Mouse (Mus musculus): ENCODE measurements at regions not wholly inside any gene's neighbourhood (a gene's known extent, or its start where the extent isn't known, plus 50 kb on each side); places are given as distances from the start of the nearest gene placed in this dataset.
A peak's percentile ranks its signal among the peaks of the same experiment; 100 is the strongest.

GRCm38 (mm10) chr19:21053597-21054544, 99.9 kb upstream of the Tmc1 start:
- Histone ChIP-seq H3K4me3 (replicated peaks; ENCODE audit: control insufficient read depth, low read depth, low read length) (no peak overlapping the region), H3K4me1 (ENCODE audit: control insufficient read depth, insufficient read depth, low read length) (no peaks in the 10 kb centered on the region; the same call in 1 of the 2 replicates), H3K27ac (ENCODE audit: control insufficient read depth, insufficient read depth, low read depth, low read length, poor library complexity) (no peak overlapping the region)
- WGBS = 64% methylated on average over 11 of the region's 11 CpGs
- TF ChIP-seq POLR2A (IDR thresholded peaks at IDR 0.05; ENCODE audit: borderline replicate concordance, control insufficient read depth, low read depth, low read length) = no peak

- Histone ChIP-seq H3K4me1 (ENCODE audit: control insufficient read depth, insufficient read depth, low read length) (no peaks in the 10 kb centered on the region; the same call in 1 of the 2 replicates), H3K27ac (ENCODE audit: control insufficient read depth, insufficient read depth, low read depth, low read length, poor library complexity) (no peak overlapping the region), H3K4me3 (replicated peaks; ENCODE audit: control insufficient read depth, low read depth, low read length) (no peak overlapping the region)
- WGBS = 83% methylated on average over 3 of the region's 3 CpGs
- TF ChIP-seq CTCF (IDR thresholded peaks at IDR 0.05; ENCODE audit: control insufficient read depth, insufficient read depth, low read length) (no peak), POLR2A (IDR thresholded peaks at IDR 0.05; ENCODE audit: borderline replicate concordance, control insufficient read depth, low read depth, low read length) (no peak)
Measured at GRCm38 (mm10) chr19:21052771-21053170, 98.8 kb upstream of the Tmc1 start.

GRCm38 (mm10) chr19:21051872-21052271, 97.9 kb upstream of the Tmc1 start:
- TF ChIP-seq POLR2A (IDR thresholded peaks at IDR 0.05; ENCODE audit: borderline replicate concordance, control insufficient read depth, low read depth, low read length) (no peak), CTCF (IDR thresholded peaks at IDR 0.05; ENCODE audit: control insufficient read depth, insufficient read depth, low read length) (no peak)
- no peak overlapping the region for H3K4me3 ChIP-seq (replicated peaks; ENCODE audit: control insufficient read depth, low read depth, low read length)
- WGBS = 32% methylated on average over 4 of the region's 4 CpGs
- no peaks in the 10 kb centered on the region; the same call in 1 of the 2 replicates for H3K4me1 ChIP-seq (ENCODE audit: control insufficient read depth, insufficient read depth, low read length)
- H3K27ac ChIP-seq (ENCODE audit: control insufficient read depth, insufficient read depth, low read depth, low read length, poor library complexity) = no peak overlapping the region

- 17% methylated on average over 9 of the region's 9 CpGs for WGBS
- TF ChIP-seq POLR2A (IDR thresholded peaks at IDR 0.05; ENCODE audit: borderline replicate concordance, control insufficient read depth, low read depth, low read length) (no peak), CTCF (IDR thresholded peaks at IDR 0.05; ENCODE audit: control insufficient read depth, insufficient read depth, low read length) (no peak)
- no peaks in the 10 kb centered on the region; the same call in 1 of the 2 replicates for H3K4me1 ChIP-seq (ENCODE audit: control insufficient read depth, insufficient read depth, low read length)
- no peak overlapping the region for H3K4me3 ChIP-seq (replicated peaks; ENCODE audit: control insufficient read depth, low read depth, low read length)
- H3K27ac ChIP-seq (ENCODE audit: control insufficient read depth, insufficient read depth, low read depth, low read length, poor library complexity) = peak overlapping the region; percentile 11
Measured at GRCm38 (mm10) chr19:21050994-21051721, 97.2 kb upstream of the Tmc1 start.

GRCm38 (mm10) chr19:21049301-21049700, 95.3 kb upstream of the Tmc1 start:
- no peak for TF ChIP-seq CTCF (IDR thresholded peaks at IDR 0.05; ENCODE audit: control insufficient read depth, insufficient read depth, low read length)
- no peak for TF ChIP-seq POLR2A (IDR thresholded peaks at IDR 0.05; ENCODE audit: borderline replicate concordance, control insufficient read depth, low read depth, low read length)
- Histone ChIP-seq H3K4me1 (ENCODE audit: control insufficient read depth, insufficient read depth, low read length) (no peaks in the 10 kb centered on the region; the same call in 1 of the 2 replicates), H3K27ac (ENCODE audit: control insufficient read depth, insufficient read depth, low read depth, low read length, poor library complexity) (no peak overlapping the region), H3K4me3 (replicated peaks; ENCODE audit: control insufficient read depth, low read depth, low read length) (no peak overlapping the region)

GRCm38 (mm10) chr19:21045565-21045964, 91.6 kb upstream of the Tmc1 start:
- TF ChIP-seq CTCF (IDR thresholded peaks at IDR 0.05; ENCODE audit: control insufficient read depth, insufficient read depth, low read length) (no peak), POLR2A (IDR thresholded peaks at IDR 0.05; ENCODE audit: borderline replicate concordance, control insufficient read depth, low read depth, low read length) (no peak)
- H3K4me1 ChIP-seq (ENCODE audit: control insufficient read depth, insufficient read depth, low read length) = no peaks in the 10 kb centered on the region
- no peak overlapping the region for H3K4me3 ChIP-seq (replicated peaks; ENCODE audit: control insufficient read depth, low read depth, low read length)
- H3K27ac ChIP-seq (ENCODE audit: control insufficient read depth, insufficient read depth, low read depth, low read length, poor library complexity) = no peak overlapping the region
- 39% methylated on average over 12 of the region's 12 CpGs for WGBS

- WGBS = 85% methylated on average over 4 of the region's 4 CpGs
- TF ChIP-seq POLR2A (IDR thresholded peaks at IDR 0.05; ENCODE audit: borderline replicate concordance, control insufficient read depth, low read depth, low read length) = no peak
- TF ChIP-seq CTCF (IDR thresholded peaks at IDR 0.05; ENCODE audit: control insufficient read depth, insufficient read depth, low read length) = no peak
- Histone ChIP-seq H3K4me3 (replicated peaks; ENCODE audit: control insufficient read depth, low read depth, low read length) (no peak overlapping the region), H3K27ac (ENCODE audit: control insufficient read depth, insufficient read depth, low read depth, low read length, poor library complexity) (no peak overlapping the region), H3K4me1 (ENCODE audit: control insufficient read depth, insufficient read depth, low read length) (no peaks in the 10 kb centered on the region)
Measured at GRCm38 (mm10) chr19:21043958-21044357, 90.0 kb upstream of the Tmc1 start.

- Histone ChIP-seq H3K27ac (ENCODE audit: control insufficient read depth, insufficient read depth, low read depth, low read length, poor library complexity) (no peak overlapping the region), H3K4me1 (ENCODE audit: control insufficient read depth, insufficient read depth, low read length) (no peaks in the 10 kb centered on the region), H3K4me3 (replicated peaks; ENCODE audit: control insufficient read depth, low read depth, low read length) (no peak overlapping the region)
- WGBS = 79% methylated on average over 3 of the region's 3 CpGs
- TF ChIP-seq POLR2A (IDR thresholded peaks at IDR 0.05; ENCODE audit: borderline replicate concordance, control insufficient read depth, low read depth, low read length) (no peak), CTCF (IDR thresholded peaks at IDR 0.05; ENCODE audit: control insufficient read depth, insufficient read depth, low read length) (no peak)
Measured at GRCm38 (mm10) chr19:21042536-21042935, 88.5 kb upstream of the Tmc1 start.

All from bone marrow, adult 2 months (tissue).